Mouse (Mus musculus) cortical plate, adult 2 months (tissue): ENCODE data around the gene Fzd4. TPM values are rescaled to one million over a fixed set of nuclear protein-coding genes. Genes with fewer than 3 reads are reported as not detected.

Experiments used
- H3K27ac ChIP-seq: fragments of 200-500 bp; 2 replicates; pipeline ENCODE4 v1.5.1; 2012; ENCODE audit warnings: low read length, control low read depth, inconsistent platforms; ENCODE audit not compliant: insufficient read depth
- H3K4me1 ChIP-seq: fragments of 200-500 bp; 2 replicates; pipeline ENCODE4 v1.6.1; 2011; ENCODE audit warnings: low read length; ENCODE audit not compliant: control insufficient read depth, insufficient read depth
- H3K4me3 ChIP-seq: fragments of 200-500 bp; 2 replicates; pipeline ENCODE4 v1.5.1; 2011; ENCODE audit warnings: mild to moderate bottlenecking, low read length, control low read depth; ENCODE audit not compliant: insufficient read depth
- CTCF ChIP-seq: fragments of 200-500 bp; IDR thresholded peaks from 2 replicates; pipeline ENCODE4 v1.5.1; 2011; ENCODE audit warnings: mild to moderate bottlenecking, control low read depth, low read length; ENCODE audit not compliant: insufficient read depth; ENCODE audit errors: extremely low read depth
- POLR2A ChIP-seq: fragments of 200-500 bp; IDR thresholded peaks from 2 replicates; pipeline ENCODE4 v1.6.1; 2011; ENCODE audit warnings: mild to moderate bottlenecking, low read length, control low read depth; ENCODE audit not compliant: insufficient read depth; ENCODE audit errors: extremely low read depth
- polyA plus RNA-seq: library from polyadenylated mRNA; depleted of rRNA; stranded (reverse); fragments of >200 nt; gene quantifications from 2 replicates; pipeline ENCODE4 v1.2.3, GENCODE M21; 2012

Gene Fzd4
- polyA plus RNA-seq, 1 experiment, result 6.2 TPM

DNA sequence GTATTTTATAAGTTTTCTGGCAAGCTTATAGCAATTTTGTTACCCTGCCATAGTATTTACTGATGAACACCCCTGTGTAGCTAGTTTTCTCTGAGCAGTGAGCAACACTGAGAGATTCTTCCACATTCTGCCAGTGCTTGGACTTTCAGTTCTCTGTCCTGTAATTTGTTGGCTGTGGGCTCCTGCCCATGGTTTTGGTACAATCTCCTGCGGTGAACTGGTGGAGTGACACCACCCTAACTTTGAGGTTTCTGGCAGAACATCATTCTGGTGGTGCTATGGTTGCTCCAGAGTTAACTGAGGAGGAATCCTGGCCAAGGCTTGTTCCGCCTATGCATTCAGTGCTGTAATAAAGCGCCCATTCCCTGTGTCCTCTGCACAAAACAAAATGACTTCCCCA is 21.3 kb upstream of the Fzd4 start:
- Histone ChIP-seq H3K4me1 (no peaks in the 10 kb centered on the region), H3K27ac (no peak overlapping the region), H3K4me3 (no peak overlapping the region)
- TF ChIP-seq CTCF, result no peak
- no peak for TF ChIP-seq POLR2A

DNA sequence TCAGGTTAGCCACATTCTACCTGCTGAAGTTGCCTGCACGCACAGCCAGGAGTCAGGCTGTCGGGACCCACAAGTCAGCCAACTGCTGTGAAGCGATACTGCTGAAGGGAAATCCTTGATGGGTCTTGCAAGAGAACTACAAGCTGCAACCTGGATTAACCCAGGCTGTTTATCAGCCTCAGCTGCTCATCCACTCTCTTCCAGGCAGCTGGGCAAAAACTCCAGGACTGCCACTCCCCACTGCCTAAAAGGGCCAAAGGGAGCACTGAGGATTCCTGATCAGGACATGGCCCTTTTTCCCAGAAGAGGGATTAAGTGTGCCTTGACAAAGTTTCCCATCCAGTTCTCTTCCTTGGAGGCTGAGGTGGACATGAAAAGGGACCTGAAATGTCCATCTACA is 15.2 kb upstream of the Fzd4 start:
- Histone ChIP-seq H3K4me3 (no peak overlapping the region), H3K27ac (no peak overlapping the region), H3K4me1 (no peaks in the 10 kb centered on the region; the same call in 1 of the 2 replicates)
- no peak for TF ChIP-seq CTCF
- no peak for TF ChIP-seq POLR2A

DNA sequence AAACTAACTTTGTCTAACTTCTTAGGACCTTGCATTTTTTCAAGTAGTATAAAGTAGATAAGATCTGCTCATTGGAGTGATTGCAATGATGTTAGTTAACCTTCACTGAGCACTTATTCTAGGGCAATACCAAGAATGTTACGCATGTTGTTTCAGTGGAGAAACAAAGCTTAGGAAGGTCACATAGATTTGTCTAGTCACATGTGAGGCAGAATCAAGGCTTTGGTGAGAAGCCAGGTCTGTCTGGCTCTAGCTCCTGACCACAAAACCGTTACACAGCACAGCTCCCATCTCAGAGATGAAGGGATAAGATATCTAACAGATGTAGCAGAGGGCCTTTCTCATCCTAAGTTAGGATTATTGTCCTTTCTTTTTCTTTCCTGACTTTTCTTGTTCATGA is 13.5 kb upstream of the Fzd4 start:
- Histone ChIP-seq H3K4me3 (no peak overlapping the region), H3K4me1 (no peaks in the 10 kb centered on the region; the same call in 1 of the 2 replicates), H3K27ac (no peak overlapping the region)
- TF ChIP-seq CTCF, result no peak
- TF ChIP-seq POLR2A, result no peak

DNA sequence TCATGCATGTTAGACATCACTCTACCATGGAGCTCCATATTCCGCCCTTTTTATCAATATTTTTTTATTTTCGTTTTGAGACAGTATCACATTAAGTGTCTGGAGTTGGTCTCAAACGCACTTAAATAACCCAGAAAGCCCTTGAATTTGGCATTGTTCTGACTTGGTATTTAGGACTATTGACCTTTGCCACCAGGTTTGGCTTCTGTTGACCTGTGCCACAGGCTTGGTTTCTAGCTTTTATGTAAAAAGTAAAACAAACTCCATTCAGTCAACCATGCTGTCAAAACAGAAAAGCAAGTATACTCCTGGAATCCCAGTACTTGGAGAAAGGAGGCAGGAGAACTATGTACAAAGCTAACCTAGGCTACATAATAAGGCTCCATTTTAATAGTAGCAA is 12.9 kb upstream of the Fzd4 start:
- Histone ChIP-seq H3K4me3 (no peak overlapping the region), H3K27ac (no peak overlapping the region), H3K4me1 (no peaks in the 10 kb centered on the region; the same call in 1 of the 2 replicates)
- no peak for TF ChIP-seq CTCF
- TF ChIP-seq POLR2A, result no peak

DNA sequence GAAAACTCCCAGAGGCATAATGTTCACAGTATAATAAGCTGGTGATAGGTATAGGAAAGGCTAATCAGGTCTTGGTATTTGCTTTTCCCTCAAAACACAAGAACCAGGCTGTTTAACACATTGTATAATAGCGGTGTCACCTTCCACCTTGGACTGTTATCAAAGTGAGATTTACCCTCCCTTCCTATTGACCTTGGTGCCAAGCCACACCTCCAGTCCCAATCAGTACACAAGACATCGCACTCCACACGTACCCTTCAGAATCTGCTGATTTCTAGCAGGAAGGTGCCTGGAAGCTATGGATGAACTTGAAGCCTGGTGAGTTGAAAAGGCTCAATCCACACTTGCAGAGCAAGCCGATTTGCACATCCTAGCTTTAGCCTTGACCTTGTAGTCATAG is 12.3 kb upstream of the Fzd4 start:
- H3K27ac ChIP-seq, result no peak overlapping the region
- no peaks in the 10 kb centered on the region; the same call in 1 of the 2 replicates for H3K4me1 ChIP-seq
- no peak overlapping the region for H3K4me3 ChIP-seq
- TF ChIP-seq CTCF, result no peak
- TF ChIP-seq POLR2A, result no peak

DNA sequence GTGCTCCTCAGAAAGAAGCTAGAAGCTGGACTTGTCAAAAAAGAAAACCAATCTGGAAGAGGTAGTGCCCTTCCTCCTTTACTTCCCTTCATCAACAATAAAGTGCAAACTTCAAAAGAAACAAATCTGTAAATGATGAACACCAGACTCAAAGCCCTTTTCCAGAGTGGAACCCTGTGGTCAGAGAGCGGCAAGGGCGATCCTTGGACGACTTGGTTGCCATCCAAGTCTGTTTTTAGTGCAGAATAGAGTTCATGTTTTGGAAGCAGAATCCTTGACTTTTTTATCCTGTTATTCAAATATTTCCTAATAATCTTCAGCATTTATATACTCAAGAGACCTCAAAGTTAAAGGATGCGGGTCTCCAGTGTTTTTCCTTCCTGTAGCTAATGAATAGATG is 11.8 kb upstream of the Fzd4 start:
- Histone ChIP-seq H3K4me3 (no peak overlapping the region), H3K27ac (no peak overlapping the region), H3K4me1 (no peaks in the 10 kb centered on the region; the same call in 1 of the 2 replicates)
- no peak for TF ChIP-seq CTCF
- no peak for TF ChIP-seq POLR2A

DNA sequence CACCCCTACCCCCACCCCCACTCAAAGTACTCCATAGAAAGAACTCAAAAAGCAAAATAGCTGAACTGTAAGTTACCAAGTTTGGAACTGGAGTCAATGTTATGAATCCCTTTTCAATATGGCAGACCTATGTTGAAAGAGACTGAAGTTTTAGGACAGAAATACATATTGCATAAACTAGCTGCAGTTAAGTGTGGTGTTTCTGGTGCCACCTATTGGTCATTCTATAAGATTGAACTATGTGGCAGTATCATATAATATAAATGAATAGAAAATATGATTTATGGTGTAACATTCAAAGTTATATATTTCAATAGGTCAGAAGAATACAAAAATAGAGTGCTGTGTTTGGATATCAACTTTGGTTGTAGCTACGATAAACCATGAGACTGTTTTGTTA is 11.3 kb upstream of the Fzd4 start:
- TF ChIP-seq POLR2A, result no peak
- no peak for TF ChIP-seq CTCF
- no peak overlapping the region for H3K27ac ChIP-seq
- H3K4me3 ChIP-seq, result no peak overlapping the region
- H3K4me1 ChIP-seq, result no peaks in the 10 kb centered on the region; the same call in 1 of the 2 replicates

DNA sequence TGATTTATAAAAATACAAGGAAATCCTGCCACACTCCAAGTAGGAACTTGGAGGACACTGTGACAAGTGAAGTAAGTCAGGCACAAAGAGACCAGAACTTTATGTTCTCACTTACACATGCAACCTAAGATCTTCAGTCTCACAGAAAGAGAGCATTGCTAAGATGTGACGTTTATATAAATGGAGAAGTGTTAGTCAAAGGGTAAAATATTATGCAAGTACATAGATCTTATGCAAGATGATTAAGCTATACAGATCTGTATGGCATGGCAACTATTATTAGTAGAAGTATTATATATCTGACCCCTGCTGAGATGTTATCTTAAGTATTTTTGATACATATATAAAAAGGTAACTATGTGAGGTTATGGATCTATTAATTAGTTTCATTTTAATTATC is 8.8 kb upstream of the Fzd4 start:
- no peak for TF ChIP-seq CTCF
- TF ChIP-seq POLR2A, result no peak
- no peak overlapping the region for H3K4me3 ChIP-seq
- H3K4me1 ChIP-seq, result no peaks in the 10 kb centered on the region
- H3K27ac ChIP-seq, result no peak overlapping the region

DNA sequence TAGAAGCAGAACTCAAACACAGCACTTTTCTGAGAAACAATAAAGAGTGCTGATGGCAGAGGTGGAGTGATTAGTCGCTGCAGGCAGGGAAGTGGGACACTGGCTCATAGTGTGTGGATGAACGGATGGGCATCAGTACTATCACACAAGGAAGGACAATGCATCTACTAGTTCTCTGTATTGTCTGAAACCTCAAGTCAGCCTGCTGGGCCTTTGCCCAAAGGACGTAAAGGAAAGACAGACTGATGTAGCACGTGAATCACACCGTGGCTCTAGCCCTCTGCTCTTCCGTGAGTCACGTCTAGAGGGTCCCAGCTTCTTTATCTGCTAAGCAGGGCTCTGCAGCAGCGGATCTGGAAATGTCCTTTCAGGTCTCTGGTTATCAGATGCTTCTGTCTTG is 7.8 kb upstream of the Fzd4 start:
- Histone ChIP-seq H3K4me3 (no peak overlapping the region), H3K27ac (no peak overlapping the region), H3K4me1 (no peaks in the 10 kb centered on the region)
- TF ChIP-seq CTCF (no peak), POLR2A (no peak)

DNA sequence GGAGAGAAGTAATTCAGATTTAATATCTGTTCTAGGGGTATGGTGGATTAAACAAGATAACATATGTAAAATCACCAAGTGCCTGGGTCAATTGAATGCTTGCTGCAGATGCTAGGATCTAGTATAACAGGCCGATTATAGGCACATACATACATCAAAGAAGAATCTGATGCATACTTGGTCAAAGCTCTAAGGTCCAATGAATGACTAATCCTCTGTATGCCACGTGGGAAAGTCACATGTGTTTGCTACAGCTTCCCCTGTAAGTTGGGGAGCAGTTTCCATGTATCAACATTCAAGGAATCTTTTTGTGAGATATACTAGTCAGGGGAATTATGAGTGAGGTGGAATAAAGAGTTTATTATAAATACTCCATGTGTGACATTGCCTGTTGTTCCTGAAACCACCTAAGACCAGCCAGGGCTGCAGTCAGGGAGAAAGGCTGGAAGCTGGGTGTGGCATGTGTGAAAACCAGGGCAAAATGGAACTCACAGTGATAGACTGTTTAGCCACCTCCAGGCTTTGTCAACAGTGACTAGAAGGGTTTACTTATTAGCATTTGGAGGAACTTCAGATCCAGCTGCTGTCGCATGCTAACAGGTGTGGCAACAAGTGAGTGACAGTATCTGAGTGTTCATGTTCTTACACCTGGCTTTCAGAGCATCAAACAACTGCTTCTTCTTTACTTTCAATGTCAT is 6.2 kb upstream of the Fzd4 start:
- H3K4me3 ChIP-seq, result no peak overlapping the region
- H3K4me1 ChIP-seq, result no peaks in the 10 kb centered on the region
- H3K27ac ChIP-seq, result no peak overlapping the region
- TF ChIP-seq POLR2A, result no peak
- TF ChIP-seq CTCF, result no peak
